Mouse (Mus musculus): ENCODE data around the gene Cfap44. TPM values are rescaled to one million over a fixed set of nuclear protein-coding genes. Genes with fewer than 3 reads are reported as not detected.

Cfap44 gene
- total RNA-seq, 2 experiments from 2014 or later, result 2.9 to 4.3 TPM

DNA sequence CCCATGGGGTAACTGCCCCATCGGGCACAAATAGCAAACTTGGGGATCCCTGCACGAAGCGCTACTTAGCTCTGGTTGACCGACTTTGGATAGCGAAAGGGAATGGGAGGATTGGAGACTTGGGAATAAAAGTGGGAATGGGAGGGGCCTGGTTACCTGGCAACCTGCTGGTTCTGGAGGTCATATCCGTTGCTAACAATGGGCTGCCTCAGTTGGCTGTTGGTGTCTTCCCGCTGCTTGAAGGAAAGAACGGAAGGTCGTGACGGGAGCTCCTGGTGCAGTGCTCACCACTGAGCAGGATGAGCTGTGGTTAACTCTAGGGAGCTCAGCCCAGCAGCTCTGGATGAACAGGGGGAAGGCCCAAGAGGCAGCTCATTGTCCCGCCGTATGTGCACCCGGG is 92.6 kb downstream of the Cfap44 start:
- intact Hi-C loops (cut with DNase I), result loop anchor here (10.0 kb wide), 1 partner anchor 228 kb away; no protein-coding TSS in a partner anchor
- DNase-seq (ENCODE audit: low spot score in 2 of 2), result no peak

GRCm38 (mm10) chr16:44491051-44491450 is 96.5 kb downstream of the Cfap44 start:
- intact Hi-C loops (cut with DNase I), result no loop called here

DNA sequence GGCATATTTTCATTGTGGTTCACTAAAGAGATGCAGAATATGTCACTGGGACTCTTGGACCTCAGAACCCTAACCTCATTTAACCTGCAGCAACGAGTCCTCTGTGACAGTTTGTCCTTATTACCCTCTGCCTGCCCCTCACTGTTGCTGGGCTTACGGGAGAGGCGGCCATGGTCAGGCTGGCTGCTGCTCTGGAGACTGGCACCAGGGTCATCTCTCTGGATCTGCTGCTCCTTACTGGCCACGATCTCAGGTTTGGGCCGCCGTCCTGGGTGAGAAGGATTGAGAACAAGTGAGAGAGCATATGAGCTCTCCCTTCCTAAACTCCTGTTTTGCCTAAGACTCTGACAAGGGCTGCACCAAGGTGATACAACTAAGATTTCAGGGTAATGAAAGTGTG is 97.6 kb downstream of the Cfap44 start:
- no peak for DNase-seq (ENCODE audit: low spot score in 2 of 2)
- intact Hi-C loops (cut with DNase I), result no loop called here

More at GRCm38 (mm10) chr16:44491051-44491450, 96.5 kb downstream of the Cfap44 start:
- DNase-seq (ENCODE audit: low spot score in 2 of 2), result no peak

- intact Hi-C loops (cut with DNase I), result no loop called here
- no peak for DNase-seq (ENCODE audit: low spot score in 2 of 2)
These were observed 98.1 kb downstream of the Cfap44 start for GRCm38 (mm10) chr16:44492706-44493105.

DNA sequence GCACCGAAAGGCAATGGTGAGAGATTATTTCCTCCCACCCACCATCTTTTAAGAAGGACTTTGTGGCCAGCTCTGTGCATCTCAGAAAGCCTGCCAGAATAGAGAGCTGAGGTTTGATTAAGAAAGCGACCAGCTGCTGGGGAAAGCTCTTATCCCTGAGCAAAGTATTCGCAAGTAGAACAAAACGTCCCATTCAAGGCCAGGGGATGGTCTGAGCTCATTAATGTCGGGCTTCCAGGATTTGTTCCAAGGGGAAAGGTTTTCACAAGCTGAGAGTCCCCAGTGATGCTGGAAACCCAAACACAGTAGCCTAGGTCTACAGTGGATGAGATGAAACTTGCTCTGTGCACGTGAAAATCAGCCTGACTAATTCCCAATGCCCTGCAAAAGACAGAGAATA is 99.3 kb downstream of the Cfap44 start:
- intact Hi-C loops (cut with DNase I), result no loop called here
- no peak for DNase-seq (ENCODE audit: low spot score in 2 of 2)

- DNase-seq (ENCODE audit: low spot score in 2 of 2), result no peak
- intact Hi-C loops (cut with DNase I), result no loop called here
These were observed 100.0 kb downstream of the Cfap44 start for GRCm38 (mm10) chr16:44494441-44495108.

DNA sequence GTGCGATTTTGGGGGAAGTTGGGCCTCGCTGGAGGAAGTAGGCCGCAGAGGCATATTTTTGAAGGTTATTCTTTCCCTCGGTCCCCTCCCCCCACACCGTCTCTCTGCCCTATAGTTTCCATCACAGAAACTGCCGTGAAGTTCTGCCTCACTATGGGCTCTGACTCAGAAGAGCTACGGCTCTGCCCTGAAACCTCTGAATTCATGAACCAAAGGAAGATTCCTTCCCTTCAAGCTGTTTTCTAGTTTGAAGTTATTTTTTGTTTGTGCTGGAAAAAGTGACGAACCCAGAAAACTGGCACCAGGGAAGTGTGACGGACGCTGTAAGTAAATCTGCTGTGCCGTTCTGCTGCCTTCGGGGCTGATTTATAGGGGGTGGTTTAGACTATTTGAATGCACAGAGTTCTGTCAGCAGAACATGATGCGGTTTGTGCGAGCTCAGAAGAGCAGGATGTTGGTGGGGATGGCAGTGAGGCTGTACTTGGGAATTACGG is 102.4 kb downstream of the Cfap44 start:
- intact Hi-C loops (cut with DNase I), result no loop called here
- DNase-seq (ENCODE audit: low spot score in 2 of 2), result no peak

DNA sequence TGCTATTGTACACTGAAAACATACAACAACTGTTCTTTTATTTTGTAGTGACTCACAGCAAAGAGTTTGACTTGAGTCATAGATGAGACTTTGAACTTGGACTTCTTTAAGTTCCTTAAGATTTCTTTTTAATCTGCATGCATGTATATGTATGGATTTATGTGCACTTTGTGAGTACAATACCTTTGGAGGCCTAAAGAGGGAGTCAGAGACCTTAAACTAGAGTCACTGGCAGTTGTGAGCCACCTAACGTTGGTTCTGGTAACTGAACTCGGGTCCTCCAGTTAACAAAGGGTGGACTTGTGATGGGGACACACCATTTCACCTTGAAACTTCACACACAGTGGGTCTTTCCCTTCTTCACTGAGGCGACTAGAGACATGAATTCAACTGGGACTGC is 103.9 kb downstream of the Cfap44 start:
- intact Hi-C loops (cut with DNase I), result no loop called here
- DNase-seq (ENCODE audit: low spot score in 2 of 2), result no peak

DNA sequence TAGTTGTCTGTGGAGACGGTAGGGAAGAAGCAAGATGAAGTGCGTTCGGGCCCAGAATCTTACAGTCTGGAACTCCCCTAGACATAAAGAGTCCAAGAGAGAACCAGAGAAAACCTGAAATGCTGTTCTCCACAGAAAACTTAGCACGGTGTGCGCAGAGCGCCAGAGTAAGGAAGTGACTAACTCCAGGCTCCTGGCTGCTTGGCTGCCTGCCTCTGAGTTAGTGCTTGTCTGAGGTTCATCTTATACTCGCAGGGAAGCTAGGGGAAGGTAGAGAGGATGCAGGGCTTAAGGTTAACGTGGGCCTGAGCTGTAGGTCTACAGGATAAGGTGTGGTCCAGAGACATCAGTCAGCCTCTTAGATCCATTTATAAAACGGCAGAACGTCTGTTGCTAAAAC is 107.2 kb downstream of the Cfap44 start:
- intact Hi-C loops (cut with DNase I), result no loop called here
- DNase-seq (ENCODE audit: low spot score in 2 of 2), result no peak

GRCm38 (mm10) chr16:44502325-44502724 is 107.7 kb downstream of the Cfap44 start:
- DNase-seq (ENCODE audit: low spot score in 2 of 2), result no peak
- intact Hi-C loops (cut with DNase I), result no loop called here

DNA sequence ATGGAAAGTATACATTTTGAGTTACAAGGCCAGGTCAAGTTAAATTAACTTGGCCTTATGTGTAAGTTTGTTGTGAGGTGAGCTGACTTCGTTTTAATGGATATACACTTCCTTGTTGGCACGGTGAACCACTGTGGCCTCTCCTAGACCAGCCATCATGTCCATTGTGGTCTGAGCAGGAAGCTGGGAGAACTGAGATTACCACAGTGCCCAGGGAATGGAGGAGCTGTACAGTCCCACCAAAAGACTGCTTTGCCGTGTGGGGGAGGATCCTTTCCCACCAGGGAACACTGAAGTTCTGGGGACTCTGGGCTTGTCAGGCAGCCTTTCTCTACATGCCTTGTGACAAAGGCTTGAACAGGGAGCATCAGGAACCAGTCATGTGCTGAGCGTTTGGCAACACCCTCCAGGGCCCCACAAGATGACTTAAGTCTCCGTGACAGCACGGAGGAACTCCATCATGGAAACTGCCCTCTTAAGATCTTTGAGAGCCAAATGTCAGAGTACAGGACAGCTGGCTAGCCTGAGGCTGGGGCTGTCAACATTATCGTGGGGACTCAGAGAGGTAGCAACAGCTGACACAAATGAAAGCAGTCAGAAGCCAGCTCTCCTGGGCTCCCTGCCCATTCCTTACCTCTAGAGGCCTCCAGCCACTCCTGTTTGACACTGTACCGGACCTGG is 108.4 kb downstream of the Cfap44 start:
- no peak for DNase-seq (ENCODE audit: low spot score in 2 of 2)
- intact Hi-C loops (cut with DNase I), result no loop called here

GRCm38 (mm10) chr16:44505243-44505642 is 110.6 kb downstream of the Cfap44 start:
- DNase-seq (ENCODE audit: low spot score in 2 of 2), result no peak
- intact Hi-C loops (cut with DNase I), result no loop called here

DNA sequence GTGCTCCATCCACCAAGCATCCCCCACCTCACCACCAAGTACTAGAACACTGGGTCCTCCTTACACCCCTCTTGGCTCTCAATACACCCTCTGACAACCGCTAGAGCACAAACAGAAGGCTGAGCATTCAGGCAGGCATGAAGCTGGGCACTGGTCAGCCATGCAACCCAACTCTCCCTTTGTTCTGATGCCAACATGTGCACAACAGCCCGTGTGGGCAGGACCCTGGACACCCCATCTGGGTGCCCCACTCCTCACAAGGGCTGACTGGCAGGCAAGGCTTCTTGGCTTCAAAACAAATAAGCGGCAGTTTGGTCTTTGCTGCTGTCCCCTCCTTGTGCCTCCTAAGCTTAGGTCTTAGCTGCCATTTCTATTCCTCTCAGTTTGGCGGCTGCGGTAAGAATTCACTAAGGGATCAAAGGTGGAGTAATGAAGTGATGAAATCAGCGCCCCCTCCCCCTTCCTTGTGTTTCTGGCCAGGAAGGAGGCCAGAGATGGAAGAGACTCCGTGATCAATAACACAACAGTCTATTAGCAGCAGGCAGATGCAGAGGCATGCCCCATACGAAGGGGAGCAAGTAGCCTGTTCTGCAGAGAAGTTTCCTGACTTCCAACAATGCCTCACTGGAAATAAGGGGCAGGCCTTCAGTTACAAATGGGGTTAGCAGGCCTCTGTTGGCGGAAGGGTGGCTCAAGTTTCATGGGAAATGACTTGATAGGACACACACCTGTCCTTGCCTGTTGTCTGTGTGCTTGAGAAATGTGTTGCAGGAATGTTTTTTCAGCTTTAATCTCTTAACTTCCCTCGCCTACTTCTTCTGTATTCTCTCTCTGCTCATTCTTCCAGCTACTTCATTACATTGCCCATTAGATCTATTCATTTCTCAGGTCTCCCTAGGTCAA is 112.7 kb downstream of the Cfap44 start:
- intact Hi-C loops (cut with DNase I), result no loop called here
- no peak for DNase-seq (ENCODE audit: low spot score in 2 of 2)

DNA sequence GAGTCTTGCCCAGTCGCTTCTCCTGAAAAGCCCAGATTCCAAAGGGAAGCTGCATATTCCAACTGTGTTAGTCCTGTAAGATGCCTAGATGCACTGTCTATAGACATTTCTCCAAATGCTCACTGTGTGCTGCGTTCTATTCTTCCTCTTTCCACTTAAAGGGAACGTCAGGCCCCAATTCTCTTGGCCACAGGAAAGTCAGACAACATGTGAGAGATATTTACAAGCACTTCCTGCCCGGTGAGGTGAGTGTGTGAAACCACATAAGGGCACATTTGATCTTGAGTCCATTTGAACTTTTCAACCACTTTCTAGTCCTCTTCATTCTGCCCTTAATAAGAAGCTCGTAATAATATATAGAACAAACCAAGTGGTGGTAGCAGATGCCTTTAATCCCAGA is 113.4 kb downstream of the Cfap44 start:
- intact Hi-C loops (cut with DNase I), result no loop called here
- no peak for DNase-seq (ENCODE audit: low spot score in 2 of 2)

- peak in 1 of 2 experiments; percentile 58 for DNase-seq (ENCODE audit: low spot score in 2 of 2)
- intact Hi-C loops (cut with DNase I), result no loop called here
These were observed 114.2 kb downstream of the Cfap44 start for GRCm38 (mm10) chr16:44508772-44509171.

GRCm38 (mm10) chr16:44509458-44510344 is 115.1 kb downstream of the Cfap44 start:
- intact Hi-C loops (cut with DNase I), result no loop called here

DNA sequence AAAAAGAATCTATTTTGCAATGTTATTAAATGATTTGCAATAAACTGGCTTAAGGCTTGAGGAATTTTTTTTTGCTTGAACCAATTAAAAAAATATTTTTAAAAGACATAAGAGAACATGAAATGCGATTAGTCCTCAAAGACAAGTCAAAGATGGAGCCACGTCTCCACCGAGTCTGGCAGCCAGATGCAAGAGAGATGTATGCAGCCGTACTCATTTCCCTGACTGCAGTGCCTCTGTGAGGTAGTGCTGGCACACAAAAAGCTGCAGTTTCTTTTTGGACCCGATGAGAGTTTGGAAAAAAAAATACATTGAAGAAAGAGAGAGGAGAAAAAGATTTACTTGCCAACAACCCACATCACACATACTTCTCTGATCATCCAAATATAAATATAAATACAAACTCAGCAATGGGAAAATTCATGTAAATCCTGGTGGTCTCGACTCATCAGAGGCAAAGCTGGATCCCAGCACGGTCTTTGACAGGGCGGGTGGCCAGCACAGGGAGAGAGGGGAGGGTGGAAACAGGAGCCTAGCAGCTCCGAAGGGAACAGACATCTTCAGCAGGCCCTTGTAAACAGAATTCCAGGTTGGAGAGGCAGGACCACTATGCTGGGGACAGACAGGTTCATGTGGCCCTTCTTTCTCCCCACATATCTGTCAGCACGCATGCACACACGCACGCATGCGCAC is 116.1 kb downstream of the Cfap44 start:
- intact Hi-C loops (cut with DNase I), result no loop called here
- no peak for DNase-seq (ENCODE audit: low spot score in 2 of 2)

More at GRCm38 (mm10) chr16:44509458-44510344, 115.1 kb downstream of the Cfap44 start:
- no peak for DNase-seq (ENCODE audit: low spot score in 2 of 2)

GRCm38 (mm10) chr16:44516498-44516897 is 121.9 kb downstream of the Cfap44 start:
- intact Hi-C loops (cut with DNase I), result no loop called here
- DNase-seq (ENCODE audit: low spot score in 2 of 2), result no peak

DNA sequence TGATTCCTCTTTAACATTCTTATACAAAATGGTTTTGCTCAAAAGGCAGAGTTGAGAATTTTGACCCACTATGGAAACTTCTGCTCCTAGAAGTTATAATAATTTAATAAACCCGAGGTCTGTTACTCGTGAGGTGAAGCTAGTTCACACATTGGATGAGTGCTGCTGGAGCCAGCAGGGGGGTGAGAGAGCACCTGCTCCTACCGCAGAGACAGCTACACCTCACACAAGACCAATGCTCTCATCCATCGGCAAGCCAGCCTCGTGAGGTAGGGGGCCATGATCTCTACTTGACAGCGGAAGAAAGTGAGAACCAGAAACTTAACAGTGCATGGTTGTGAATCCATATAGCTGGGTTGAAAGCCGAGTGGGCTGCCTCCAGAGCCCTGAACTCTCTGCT is 129.0 kb downstream of the Cfap44 start:
- DNase-seq (ENCODE audit: low spot score in 2 of 2), result no peak
- intact Hi-C loops (cut with DNase I), result no loop called here
